Mouse (Mus musculus): ENCODE measurements around the gene Ajuba. TPM values are rescaled to one million over a fixed set of nuclear protein-coding genes. Genes with fewer than 3 reads are reported as not detected.

The Ajuba gene
- total RNA-seq, 2 experiments from 2014 or later = 10.2 to 10.7 TPM

- intact Hi-C loops (cut with DNase I) = no loop called here
- no peak for DNase-seq
These were observed 16.7 kb downstream of the Ajuba start for GRCm38 (mm10) chr14:54560527-54561242.

GRCm38 (mm10) chr14:54557330-54557729 lies 20.0 kb downstream of the Ajuba start:
- no peak for DNase-seq
- intact Hi-C loops (cut with DNase I) = no loop called here

- intact Hi-C loops (cut with DNase I) = no loop called here
- DNase-seq = peak; percentile 86 to 87
These were observed 23.2 kb downstream of the Ajuba start, which contains the start of gene Haus4 for GRCm38 (mm10) chr14:54553975-54554769. Haus4 (minus strand) TSS chr14:54554616.

DNA sequence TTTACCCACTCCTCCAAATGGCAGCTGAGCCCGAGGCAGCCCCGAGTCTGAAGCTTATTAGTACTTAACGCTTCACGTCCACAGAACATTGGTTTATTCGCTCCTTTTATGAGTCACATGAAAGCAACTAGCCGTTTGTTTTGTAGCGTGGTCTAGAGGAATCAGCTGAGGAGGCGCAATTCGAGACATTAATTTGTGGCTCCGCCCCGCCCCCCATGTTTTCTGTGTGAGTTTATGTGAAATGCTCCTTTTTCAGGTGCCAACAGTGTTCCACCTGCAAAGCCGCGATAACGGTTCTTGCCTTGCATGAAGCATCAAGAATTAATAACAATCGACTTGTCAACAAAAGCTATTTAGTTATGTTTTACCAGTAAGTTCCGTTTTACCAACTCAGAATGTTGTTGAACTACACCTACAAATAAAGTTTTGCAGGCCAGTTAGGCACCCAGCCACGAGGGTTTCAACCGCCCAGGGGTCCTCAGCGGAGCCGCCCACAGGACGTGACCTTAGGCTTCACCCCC lies 23.8 kb downstream of the Ajuba start:
- intact Hi-C loops (cut with DNase I) = no loop called here

GRCm38 (mm10) chr14:54544703-54545102 lies 32.7 kb downstream of the Ajuba start:
- intact Hi-C loops (cut with DNase I) = no loop called here
- no peak for DNase-seq

More for the DNA sequence above, 23.8 kb downstream of the Ajuba start:
- DNase-seq = no peak

GRCm38 (mm10) chr14:54540771-54541170 lies 36.6 kb downstream of the Ajuba start:
- intact Hi-C loops (cut with DNase I) = no loop called here

GRCm38 (mm10) chr14:54538580-54538979 lies 38.8 kb downstream of the Ajuba start:
- DNase-seq = no peak
- intact Hi-C loops (cut with DNase I) = no loop called here

More at GRCm38 (mm10) chr14:54540771-54541170, 36.6 kb downstream of the Ajuba start:
- no peak for DNase-seq

DNA sequence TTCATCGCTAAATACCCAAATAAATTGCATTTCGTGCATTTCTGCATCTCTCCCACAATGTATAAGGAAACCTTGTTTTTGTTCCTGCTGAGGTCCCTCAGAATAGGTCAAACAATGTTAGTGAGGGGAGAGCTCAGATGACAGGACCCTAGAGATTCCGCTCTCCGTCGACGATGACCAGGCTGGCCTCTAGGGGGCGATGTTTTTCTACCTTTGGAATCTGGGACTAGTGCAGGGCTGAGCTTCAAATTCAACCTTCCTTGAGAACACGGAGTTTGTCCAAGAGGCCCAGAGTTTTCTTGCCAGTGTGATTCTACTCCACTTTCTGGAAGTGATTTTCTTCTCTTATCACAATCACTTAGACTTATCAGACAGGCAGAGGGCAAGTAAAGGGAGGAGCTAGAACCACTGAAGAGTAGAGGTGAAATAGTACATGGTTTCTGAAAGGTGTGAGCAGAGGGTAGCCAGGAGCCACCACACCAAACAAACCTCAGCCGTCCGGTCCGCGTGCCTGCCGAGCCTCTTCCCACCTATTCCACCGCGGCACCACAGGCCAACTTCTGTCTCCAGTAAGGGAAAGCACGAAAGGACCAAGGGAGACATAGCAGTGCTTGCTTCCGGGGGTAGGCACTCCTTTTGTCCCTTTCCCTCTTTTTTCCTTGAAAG lies 48.8 kb downstream of the Ajuba start:
- DNase-seq = peak; percentile 84 to 91
- intact Hi-C loops (cut with DNase I) = loop anchor here (5.0 kb wide), 2 partner anchors 49 to 109 kb away; partner anchors contain the start of gene Ajuba

- intact Hi-C loops (cut with DNase I) = loop anchor here (5.0 kb wide), 2 partner anchors 49 to 109 kb away; partner anchors contain the start of gene Ajuba
- DNase-seq = no peak
These were observed 49.4 kb downstream of the Ajuba start for GRCm38 (mm10) chr14:54528007-54528393.

DNA sequence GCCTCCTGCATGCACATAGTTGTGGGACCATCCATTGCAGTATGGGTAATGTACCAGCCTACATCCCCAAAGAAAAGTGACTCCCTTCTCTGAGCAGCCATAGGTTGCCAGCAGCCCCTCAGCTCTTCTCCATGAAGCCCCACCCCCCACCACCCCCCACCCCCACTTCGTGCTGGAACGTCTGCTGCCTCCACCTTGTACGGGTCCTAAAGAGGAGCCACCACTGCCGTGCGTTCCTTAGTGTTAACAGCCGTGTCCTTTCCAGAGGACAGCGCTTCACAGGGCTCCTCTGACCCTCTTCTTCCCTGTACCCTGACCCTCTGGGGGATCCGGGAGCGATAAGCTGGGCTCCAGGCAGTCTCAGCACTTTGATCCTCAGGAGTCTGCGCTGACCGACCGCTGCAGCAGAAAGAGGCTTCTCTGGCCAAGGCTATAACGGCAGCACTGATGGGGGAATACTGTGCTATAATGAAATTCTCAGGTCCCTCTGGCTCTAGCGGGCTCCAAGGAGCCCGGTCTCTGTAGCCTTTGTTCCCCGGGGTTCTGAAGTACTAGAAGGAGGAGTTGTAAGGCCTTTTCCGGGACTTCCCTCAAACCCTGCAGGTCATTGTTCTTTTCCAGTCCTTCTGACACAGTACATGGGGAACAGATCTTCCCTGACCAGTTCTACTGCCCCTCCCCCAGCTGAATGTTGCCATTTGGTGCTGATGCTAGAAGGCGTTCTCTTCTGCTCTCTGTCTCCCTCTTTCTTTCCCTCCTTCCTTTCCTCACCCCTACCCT lies 49.9 kb downstream of the Ajuba start:
- DNase-seq = peak; percentile 11 to 39
- intact Hi-C loops (cut with DNase I) = loop anchor here (5.0 kb wide), 2 partner anchors 50 to 110 kb away; partner anchors contain the start of gene Ajuba

- DNase-seq = no peak
These were observed 53.8 kb downstream of the Ajuba start for GRCm38 (mm10) chr14:54523600-54523999.

More at GRCm38 (mm10) chr14:54523600-54523999, 53.8 kb downstream of the Ajuba start:
- intact Hi-C loops (cut with DNase I) = no loop called here

Small RNAs within 50 kb of the gene (microRNA-seq; reads per million reads assigned to microRNA genes)
- gene Mir686 = 0 reads per million in 2 experiments

Other genes with a start within 250 kb of the Ajuba start
- gene Oxa1l, start 216.7 kb downstream of the Ajuba start, total RNA-seq (2021) = 100 to 1,000 TPM; 116 to 125 TPM
- 1 to 10 TPM; 6.2 to 6.5 TPM for gene Slc7a7, start 159.8 kb downstream of the Ajuba start, total RNA-seq (2021)
- gene Mrpl52, start 150.6 kb downstream of the Ajuba start, total RNA-seq (2021) = 100 to 1,000 TPM; 102 to 116 TPM
- 10 to 100 TPM; 53.6 to 60.0 TPM for gene Mmp14, start 145.9 kb downstream of the Ajuba start, total RNA-seq (2021)
- 10 to 100 TPM; 63.2 to 65.6 TPM for gene Lrp10, start 113.4 kb downstream of the Ajuba start, total RNA-seq (2021)
- gene Rem2, start 101.5 kb downstream of the Ajuba start, total RNA-seq (2021) = not detected
- 10 to 100 TPM; 26.9 to 29.2 TPM for gene Prmt5, start 60.0 kb downstream of the Ajuba start, total RNA-seq (2021)
- gene Haus4, start 22.9 kb downstream of the Ajuba start, total RNA-seq (2021) = 1 to 10 TPM; 5.2 to 6.1 TPM
- 1 to 10 TPM; 5.0 to 6.0 TPM for gene 4931414P19Rik, start 28.4 kb upstream of the Ajuba start, total RNA-seq (2021)
- gene Psmb5, start 40.5 kb upstream of the Ajuba start, total RNA-seq (2021) = 100 to 1,000 TPM; 186 to 196 TPM
- gene Psmb11, start 43.9 kb upstream of the Ajuba start, total RNA-seq (2021) = 1 to 10 TPM in 1 of 2 experiments, not detected in 1; 1.1 TPM
- not detected for gene Gm17606, start 63.4 kb upstream of the Ajuba start, total RNA-seq (2021)
- 1 to 10 TPM; 1.1 to 1.6 TPM for gene Cdh24, start 63.8 kb upstream of the Ajuba start, total RNA-seq (2021)
- gene 1700123O20Rik, start 108.7 kb upstream of the Ajuba start, total RNA-seq (2021) = 10 to 100 TPM; 17.2 to 18.6 TPM
- 100 to 1,000 TPM; 105 to 106 TPM for gene Acin1, start 109.4 kb upstream of the Ajuba start, total RNA-seq (2021)
- not detected for gene Gm29776, start 121.3 kb upstream of the Ajuba start, total RNA-seq (2021)
- not detected for gene Cebpe, start 134.6 kb upstream of the Ajuba start, total RNA-seq (2021)
- gene Slc7a8, start 204.4 kb upstream of the Ajuba start, total RNA-seq (2021) = 1 to 10 TPM; 3.2 to 3.7 TPM
- gene Rnf212b, start 236.6 kb upstream of the Ajuba start, total RNA-seq (2021) = not detected